Mouse (Mus musculus): ENCODE data around the gene Tex21. TPM values are rescaled to one million over a fixed set of nuclear protein-coding genes. Genes with fewer than 3 reads are reported as not detected.

Gene Tex21
- polyA plus RNA-seq, 1 experiment: not detected

DNA sequence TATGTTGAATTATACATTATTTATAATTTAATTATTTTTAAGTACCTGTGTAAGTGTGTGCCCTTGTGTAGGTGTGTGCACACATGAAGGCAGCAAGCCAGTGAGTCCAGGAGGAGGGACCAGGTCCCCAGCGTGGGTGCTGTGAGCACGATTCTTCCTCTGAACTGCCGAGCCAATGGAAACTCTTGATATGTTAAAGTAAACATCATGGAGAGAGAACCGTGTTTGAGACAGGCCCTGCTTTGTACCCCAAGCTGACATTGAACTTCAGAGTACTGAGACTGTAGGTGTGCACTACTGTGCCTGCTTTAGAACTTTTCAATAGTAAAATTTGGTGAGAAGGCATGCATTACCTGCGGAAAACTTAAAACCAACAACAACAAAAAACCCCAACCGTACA, 25.0 kb upstream of the Tex21 start:
- H3K27ac ChIP-seq (ENCODE audit: control insufficient read depth, insufficient read depth, low read length): no peak overlapping the region
- no peak for DNase-seq
- no peaks in the 10 kb centered on the region for H3K27me3 ChIP-seq (ENCODE audit: control insufficient read depth, insufficient read depth, low read length)
- no peaks in the 10 kb centered on the region for H3K36me3 ChIP-seq (ENCODE audit: control insufficient read depth, insufficient read depth, low read length)
- H3K4me1 ChIP-seq (replicated peaks; ENCODE audit: control insufficient read depth, insufficient read depth, low read length): no peaks in the 10 kb centered on the region
- WGBS: 96% methylated on average over 6 of the region's 6 CpGs
- no peak overlapping the region for H3K4me3 ChIP-seq (ENCODE audit: control insufficient read depth, insufficient read depth, low read length)
- TF ChIP-seq POLR2A (IDR thresholded peaks at IDR 0.05; ENCODE audit: control insufficient read depth, extremely low read depth, insufficient read depth, low read length, poor library complexity) (no peak), CTCF (IDR thresholded peaks at IDR 0.05; ENCODE audit: borderline replicate concordance, control insufficient read depth, extremely low read depth, insufficient read depth, low read length, poor library complexity) (no peak)

DNA sequence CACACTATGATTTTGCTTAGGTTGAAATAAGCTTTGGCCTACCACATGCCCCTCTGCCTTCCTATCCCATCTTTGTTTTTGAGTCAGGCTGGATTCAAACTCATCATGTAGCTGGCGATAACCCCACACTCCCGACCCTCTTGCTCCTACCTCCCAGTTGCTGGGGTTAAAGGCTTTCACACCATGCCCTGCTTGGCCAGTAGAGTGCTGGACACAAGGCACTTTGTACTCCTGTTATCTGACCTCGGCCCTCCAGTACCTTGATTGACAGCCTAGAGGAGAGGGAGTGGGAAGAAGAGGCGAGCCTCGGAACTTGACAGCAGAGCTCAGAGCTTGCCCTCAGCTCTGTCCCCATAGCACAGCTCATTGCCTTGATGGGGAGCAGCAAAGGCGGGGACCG, 22.6 kb upstream of the Tex21 start:
- WGBS: 98% methylated on average over 7 of the region's 7 CpGs
- no peak for DNase-seq
- TF ChIP-seq CTCF (IDR thresholded peaks at IDR 0.05; ENCODE audit: borderline replicate concordance, control insufficient read depth, extremely low read depth, insufficient read depth, low read length, poor library complexity) (no peak), POLR2A (IDR thresholded peaks at IDR 0.05; ENCODE audit: control insufficient read depth, extremely low read depth, insufficient read depth, low read length, poor library complexity) (no peak)
- Histone ChIP-seq H3K27ac (ENCODE audit: control insufficient read depth, insufficient read depth, low read length) (no peak overlapping the region), H3K4me3 (ENCODE audit: control insufficient read depth, insufficient read depth, low read length) (no peak overlapping the region), H3K36me3 (ENCODE audit: control insufficient read depth, insufficient read depth, low read length) (no peaks in the 10 kb centered on the region), H3K4me1 (replicated peaks; ENCODE audit: control insufficient read depth, insufficient read depth, low read length) (no peaks in the 10 kb centered on the region), H3K27me3 (ENCODE audit: control insufficient read depth, insufficient read depth, low read length) (no peaks in the 10 kb centered on the region)

DNA sequence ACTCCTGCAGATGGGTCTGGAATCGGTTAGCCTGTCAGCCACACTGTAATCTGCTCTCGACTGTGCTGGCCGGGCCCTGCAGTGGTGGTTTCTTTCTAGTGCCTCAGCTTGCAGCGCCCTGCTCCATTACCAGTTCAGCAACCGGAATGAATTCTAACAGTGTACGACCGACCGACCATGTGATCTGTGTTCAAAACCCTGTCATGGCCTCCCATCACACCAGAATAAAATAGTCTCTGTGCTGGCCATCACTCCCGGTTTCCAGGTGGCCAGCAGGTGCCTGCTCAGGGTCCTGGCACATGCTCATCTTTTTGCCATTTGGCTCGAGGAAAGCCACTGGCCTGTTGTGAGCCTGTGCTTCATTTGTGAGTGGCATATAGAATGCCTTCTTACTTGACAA, 22.1 kb upstream of the Tex21 start:
- H3K36me3 ChIP-seq (ENCODE audit: control insufficient read depth, insufficient read depth, low read length): no peaks in the 10 kb centered on the region
- H3K27me3 ChIP-seq (ENCODE audit: control insufficient read depth, insufficient read depth, low read length): no peaks in the 10 kb centered on the region
- WGBS: 93% methylated on average over 10 of the region's 10 CpGs
- TF ChIP-seq CTCF (IDR thresholded peaks at IDR 0.05; ENCODE audit: borderline replicate concordance, control insufficient read depth, extremely low read depth, insufficient read depth, low read length, poor library complexity) (no peak), POLR2A (IDR thresholded peaks at IDR 0.05; ENCODE audit: control insufficient read depth, extremely low read depth, insufficient read depth, low read length, poor library complexity) (no peak)
- H3K4me1 ChIP-seq (replicated peaks; ENCODE audit: control insufficient read depth, insufficient read depth, low read length): no peaks in the 10 kb centered on the region
- no peak overlapping the region for H3K4me3 ChIP-seq (ENCODE audit: control insufficient read depth, insufficient read depth, low read length)
- DNase-seq: no peak
- H3K27ac ChIP-seq (ENCODE audit: control insufficient read depth, insufficient read depth, low read length): no peak overlapping the region

DNA sequence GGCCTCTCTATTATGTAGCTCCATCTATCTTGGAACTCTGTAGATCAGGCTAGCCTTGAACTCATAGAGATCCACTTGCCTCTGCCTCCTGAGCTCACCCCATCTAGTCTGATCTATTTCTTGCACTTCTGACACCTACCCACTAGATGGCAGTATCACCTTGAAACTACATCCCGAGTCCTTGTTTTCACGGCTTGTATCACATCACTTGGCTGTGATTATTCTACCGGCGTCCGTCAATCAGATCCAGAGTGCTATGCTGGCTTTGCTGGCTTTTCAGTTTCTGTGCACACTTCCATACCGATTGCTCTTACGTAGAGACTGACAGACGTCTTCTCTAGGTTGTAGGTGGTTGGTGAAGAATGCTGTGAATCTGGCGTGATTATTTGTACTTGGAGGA, 20.3 kb upstream of the Tex21 start:
- WGBS: 72% methylated on average over 9 of the region's 9 CpGs
- Histone ChIP-seq H3K27ac (ENCODE audit: control insufficient read depth, insufficient read depth, low read length) (no peak overlapping the region), H3K36me3 (ENCODE audit: control insufficient read depth, insufficient read depth, low read length) (no peaks in the 10 kb centered on the region), H3K4me1 (replicated peaks; ENCODE audit: control insufficient read depth, insufficient read depth, low read length) (no peaks in the 10 kb centered on the region), H3K4me3 (ENCODE audit: control insufficient read depth, insufficient read depth, low read length) (no peak overlapping the region), H3K27me3 (ENCODE audit: control insufficient read depth, insufficient read depth, low read length) (no peaks in the 10 kb centered on the region)
- TF ChIP-seq CTCF (IDR thresholded peaks at IDR 0.05; ENCODE audit: borderline replicate concordance, control insufficient read depth, extremely low read depth, insufficient read depth, low read length, poor library complexity) (no peak), POLR2A (IDR thresholded peaks at IDR 0.05; ENCODE audit: control insufficient read depth, extremely low read depth, insufficient read depth, low read length, poor library complexity) (no peak)
- peak; percentile 16 for DNase-seq

DNA sequence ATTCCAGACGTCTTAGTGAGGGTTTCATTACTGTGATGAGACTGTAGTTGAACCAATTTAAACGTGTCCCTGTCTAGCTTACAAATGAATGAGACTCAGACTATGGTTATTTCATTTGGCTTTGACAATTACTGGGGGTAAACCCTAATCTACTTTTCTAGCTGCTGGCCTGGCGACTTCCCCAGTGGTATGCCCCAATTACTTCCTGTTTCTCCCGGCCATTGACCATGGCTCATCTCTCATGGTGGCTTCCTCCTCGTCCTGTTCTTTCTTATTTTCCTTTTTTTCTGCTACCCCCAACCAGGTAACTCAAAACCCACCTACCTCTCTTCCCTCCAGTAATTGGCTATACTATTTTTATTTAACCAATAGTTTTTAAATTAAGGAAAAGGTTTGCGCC, 18.5 kb upstream of the Tex21 start:
- DNase-seq: no peak
- Histone ChIP-seq H3K27ac (ENCODE audit: control insufficient read depth, insufficient read depth, low read length) (no peak overlapping the region), H3K4me3 (ENCODE audit: control insufficient read depth, insufficient read depth, low read length) (no peak overlapping the region), H3K27me3 (ENCODE audit: control insufficient read depth, insufficient read depth, low read length) (no peaks in the 10 kb centered on the region), H3K36me3 (ENCODE audit: control insufficient read depth, insufficient read depth, low read length) (no peaks in the 10 kb centered on the region), H3K4me1 (replicated peaks; ENCODE audit: control insufficient read depth, insufficient read depth, low read length) (no peaks in the 10 kb centered on the region)
- WGBS: 65% methylated on average over 6 of the region's 6 CpGs
- TF ChIP-seq CTCF (IDR thresholded peaks at IDR 0.05; ENCODE audit: borderline replicate concordance, control insufficient read depth, extremely low read depth, insufficient read depth, low read length, poor library complexity) (no peak), POLR2A (IDR thresholded peaks at IDR 0.05; ENCODE audit: control insufficient read depth, extremely low read depth, insufficient read depth, low read length, poor library complexity) (no peak)

DNA sequence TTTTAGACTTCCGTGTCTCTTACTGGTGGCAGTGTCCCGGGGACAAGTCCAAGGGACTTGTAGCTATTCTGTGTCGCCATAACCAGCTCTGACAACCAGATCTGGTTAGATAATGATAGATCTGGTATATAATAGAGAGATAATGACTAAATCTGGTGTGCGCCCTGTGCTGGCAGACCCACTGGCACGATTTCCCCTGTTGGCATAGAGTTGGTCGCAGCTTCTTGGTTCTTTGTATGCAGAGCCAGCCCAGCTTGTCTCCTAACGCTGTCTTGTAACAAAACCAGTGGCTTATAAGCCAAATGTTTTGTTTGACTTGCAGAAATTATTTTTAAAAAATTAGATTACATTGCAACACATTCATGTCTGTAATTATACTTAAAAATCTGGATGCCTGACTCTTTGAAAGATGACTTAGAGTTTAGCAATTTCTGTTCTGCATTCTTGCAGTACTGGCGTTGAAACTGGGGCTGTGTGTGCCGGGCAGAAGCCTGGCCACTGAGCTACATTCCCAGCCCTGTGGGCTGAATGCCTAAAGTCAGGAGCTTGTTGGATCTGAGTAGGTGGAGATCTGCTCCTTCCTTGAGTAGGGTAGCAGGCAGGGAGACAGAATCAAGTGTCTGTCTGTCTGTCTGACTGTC, 17.9 kb upstream of the Tex21 start:
- no peaks in the 10 kb centered on the region for H3K27me3 ChIP-seq (ENCODE audit: control insufficient read depth, insufficient read depth, low read length)
- TF ChIP-seq CTCF (IDR thresholded peaks at IDR 0.05; ENCODE audit: borderline replicate concordance, control insufficient read depth, extremely low read depth, insufficient read depth, low read length, poor library complexity) (no peak), POLR2A (IDR thresholded peaks at IDR 0.05; ENCODE audit: control insufficient read depth, extremely low read depth, insufficient read depth, low read length, poor library complexity) (no peak)
- H3K4me1 ChIP-seq (replicated peaks; ENCODE audit: control insufficient read depth, insufficient read depth, low read length): no peaks in the 10 kb centered on the region
- 95% methylated on average over 9 of the region's 9 CpGs for WGBS
- H3K36me3 ChIP-seq (ENCODE audit: control insufficient read depth, insufficient read depth, low read length): no peaks in the 10 kb centered on the region
- H3K27ac ChIP-seq (ENCODE audit: control insufficient read depth, insufficient read depth, low read length): no peak overlapping the region
- no peak overlapping the region for H3K4me3 ChIP-seq (ENCODE audit: control insufficient read depth, insufficient read depth, low read length)
- DNase-seq: no peak

DNA sequence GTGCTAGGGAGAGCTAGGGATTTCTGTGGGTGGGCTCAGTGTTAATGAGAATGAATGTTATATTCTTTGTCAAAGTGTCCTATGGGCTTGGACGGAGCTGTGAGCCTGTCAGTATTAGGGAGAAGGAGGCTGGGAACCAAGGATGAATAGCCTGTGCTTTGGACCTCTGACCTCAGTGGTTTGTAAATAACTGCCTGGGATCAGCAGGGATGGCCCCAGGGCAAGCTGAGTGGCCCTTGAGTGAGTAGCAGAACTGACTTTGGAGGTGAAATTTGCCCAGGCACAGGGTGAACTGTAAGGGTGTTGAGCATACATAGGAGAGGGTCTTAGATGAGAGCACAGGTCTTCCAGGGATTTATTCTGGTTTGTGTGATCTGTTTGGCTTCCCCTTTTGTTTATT, 17.3 kb upstream of the Tex21 start:
- 100% methylated on average over 1 of the region's 1 CpGs for WGBS
- no peak overlapping the region for H3K4me3 ChIP-seq (ENCODE audit: control insufficient read depth, insufficient read depth, low read length)
- no peaks in the 10 kb centered on the region for H3K27me3 ChIP-seq (ENCODE audit: control insufficient read depth, insufficient read depth, low read length)
- H3K4me1 ChIP-seq (replicated peaks; ENCODE audit: control insufficient read depth, insufficient read depth, low read length): no peaks in the 10 kb centered on the region
- no peak overlapping the region for H3K27ac ChIP-seq (ENCODE audit: control insufficient read depth, insufficient read depth, low read length)
- no peak for TF ChIP-seq CTCF (IDR thresholded peaks at IDR 0.05; ENCODE audit: borderline replicate concordance, control insufficient read depth, extremely low read depth, insufficient read depth, low read length, poor library complexity)
- TF ChIP-seq POLR2A (IDR thresholded peaks at IDR 0.05; ENCODE audit: control insufficient read depth, extremely low read depth, insufficient read depth, low read length, poor library complexity): no peak
- DNase-seq: no peak
- no peaks in the 10 kb centered on the region for H3K36me3 ChIP-seq (ENCODE audit: control insufficient read depth, insufficient read depth, low read length)
